Mouse (Mus musculus) hindbrain, embryonic 10.5 days (tissue): ENCODE data around the gene Prr22. TPM values are rescaled to one million over a fixed set of nuclear protein-coding genes. Genes with fewer than 3 reads are reported as not detected.

Experiments used
- DNase-seq: peaks from one replicate; pipeline ENCODE4 v3.0.0-alpha.2; 2017; ENCODE audit warnings: low spot score
- H3K27ac ChIP-seq: fragments of 300-500 bp; sonication (generic); 2 replicates; pipeline ENCODE4 v1.5.1; 2016; ENCODE audit warnings: mild to moderate bottlenecking, moderate library complexity
- H3K27me3 ChIP-seq: fragments of 300-500 bp; sonication (generic); 2 replicates; pipeline ENCODE4 v1.6.1; 2016; ENCODE audit warnings: mild to moderate bottlenecking; ENCODE audit not compliant: poor library complexity, insufficient read depth, severe bottlenecking
- H3K36me3 ChIP-seq: fragments of 300-500 bp; sonication (generic); 2 replicates; pipeline ENCODE4 v1.6.1; 2016; ENCODE audit warnings: mild to moderate bottlenecking, moderate library complexity
- H3K4me1 ChIP-seq: fragments of 300-500 bp; sonication (generic); replicated peaks from 2 replicates; pipeline ENCODE4 v1.6.1; 2016; ENCODE audit warnings: mild to moderate bottlenecking
- H3K4me3 ChIP-seq: fragments of 300-500 bp; sonication (generic); 2 replicates; pipeline ENCODE4 v1.5.1; 2016; ENCODE audit warnings: mild to moderate bottlenecking, moderate library complexity
- H3K9me3 ChIP-seq: fragments of 300-500 bp; sonication (generic); 2 replicates; pipeline ENCODE4 v1.6.1; 2016; ENCODE audit warnings: mild to moderate bottlenecking, moderate library complexity
- WGBS: fragments of 180-500 bp; shearing (Covaris S2); methylation state at CpG from one replicate; pipeline ENCODE4 v1.1.7; 2016; 5-methylcytosine and 5-hydroxymethylcytosine counted together
- polyA plus RNA-seq: library from polyadenylated mRNA; unstranded; fragments of >200 nt; fragmentation: Nextera tagmentation; extraction: Ambion mirVana; gene quantifications from 2 replicates; pipeline ENCODE4 v1.2.1, GENCODE M21; 2016

Gene Prr22
- polyA plus RNA-seq, 1 experiment from 2014 or later: 1.3 TPM

DNA sequence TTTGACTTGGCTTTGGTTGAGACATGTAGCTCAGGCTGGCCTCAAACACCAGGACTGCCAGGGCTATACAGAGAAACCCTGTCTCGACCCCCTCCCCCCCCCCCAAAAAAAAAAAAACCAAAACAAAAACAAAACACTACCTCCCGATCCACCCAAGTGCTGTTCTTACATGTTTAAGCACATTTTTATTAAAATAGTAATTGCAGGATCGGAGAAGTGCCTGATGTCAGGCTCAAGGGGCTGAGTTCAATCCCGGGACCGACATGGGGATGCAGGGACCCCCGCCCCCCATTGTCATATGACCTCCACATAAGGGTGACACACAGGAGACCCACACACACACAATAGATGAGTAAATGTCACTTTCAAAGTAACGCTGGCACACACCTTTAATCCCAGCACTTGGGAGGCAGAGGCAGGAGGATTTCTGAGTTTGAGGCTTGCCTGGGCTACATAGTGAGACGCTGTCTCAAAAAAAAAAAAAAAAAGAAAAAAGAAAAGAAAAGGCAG is 6.3 kb upstream of the Prr22 start:
- H3K4me3 ChIP-seq: peak overlapping the region; percentile 85
- H3K27ac ChIP-seq: no peak overlapping the region
- 80% methylated on average over 8 of the region's 8 CpGs for WGBS
- DNase-seq: no peak
- H3K36me3 ChIP-seq: peaks cover 25% of the 10 kb centered on the region
- H3K4me1 ChIP-seq: peaks cover 38% of the 10 kb centered on the region
- H3K9me3 ChIP-seq: 0 out of 2 replicates have a peak, but pooled peaks cover 3% of the 10 kb centered on the region
- H3K27me3 ChIP-seq: peaks cover 29% of the 10 kb centered on the region

DNA sequence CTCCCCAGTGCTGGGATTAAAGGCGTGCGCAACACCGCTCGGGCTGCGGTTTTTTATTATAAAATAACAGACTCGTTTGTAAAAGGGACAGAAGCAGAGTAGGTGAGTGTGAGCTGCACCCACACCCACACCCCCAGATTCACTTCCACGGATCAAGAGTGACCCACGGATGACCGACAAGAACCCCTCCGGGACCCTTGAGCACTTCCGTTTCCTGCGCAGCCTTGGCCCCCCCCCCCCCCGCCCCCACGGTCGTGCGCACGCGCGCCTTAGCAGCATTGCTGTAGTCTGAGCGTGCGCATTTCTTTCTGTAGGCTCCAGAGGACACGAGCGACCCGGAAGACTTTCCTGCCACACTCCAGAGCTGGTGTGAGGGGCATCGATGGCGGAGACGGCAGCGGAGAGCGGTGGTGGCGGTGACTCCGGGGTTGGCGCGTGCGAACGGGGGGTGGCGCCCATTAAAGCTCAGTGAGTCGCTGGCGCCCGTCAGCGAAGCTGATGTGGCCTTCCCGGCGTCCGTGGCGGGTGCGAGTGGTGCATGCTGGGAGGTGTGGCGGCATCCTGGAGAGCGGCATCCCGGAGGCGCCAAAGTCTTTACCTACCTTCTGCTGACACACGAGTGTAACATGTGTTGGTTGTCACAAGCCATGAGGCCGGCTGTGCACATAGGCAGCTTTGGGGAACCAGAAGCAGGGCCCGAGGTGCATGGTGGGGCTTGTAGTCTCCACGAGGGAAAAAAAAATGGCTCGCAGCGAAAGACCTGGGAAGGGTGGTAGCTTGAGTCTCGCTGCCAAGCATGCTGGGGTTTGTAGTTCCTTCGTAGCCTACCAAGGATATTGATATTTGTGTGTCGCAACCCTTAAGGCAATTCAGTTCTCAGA is 5.3 kb upstream of the Prr22 start, which contains the start of gene Dus3l:
Dus3l (plus strand) TSS at position 284 of the 881 bp plus-strand sequence.
- H3K9me3 ChIP-seq: no peaks in the 10 kb centered on the region
- peaks cover 34% of the 10 kb centered on the region for H3K36me3 ChIP-seq
- peaks cover 20% of the 10 kb centered on the region for H3K27me3 ChIP-seq
- peak within 1 kb of the TSS; percentile 85 for H3K4me3 ChIP-seq
- H3K27ac ChIP-seq: peak within 1 kb of the TSS; percentile 98
- H3K4me1 ChIP-seq: peaks cover 31% of the 10 kb centered on the region
- DNase-seq: peak; percentile 92
- 1% methylated on average over 58 of the region's 58 CpGs for WGBS

DNA sequence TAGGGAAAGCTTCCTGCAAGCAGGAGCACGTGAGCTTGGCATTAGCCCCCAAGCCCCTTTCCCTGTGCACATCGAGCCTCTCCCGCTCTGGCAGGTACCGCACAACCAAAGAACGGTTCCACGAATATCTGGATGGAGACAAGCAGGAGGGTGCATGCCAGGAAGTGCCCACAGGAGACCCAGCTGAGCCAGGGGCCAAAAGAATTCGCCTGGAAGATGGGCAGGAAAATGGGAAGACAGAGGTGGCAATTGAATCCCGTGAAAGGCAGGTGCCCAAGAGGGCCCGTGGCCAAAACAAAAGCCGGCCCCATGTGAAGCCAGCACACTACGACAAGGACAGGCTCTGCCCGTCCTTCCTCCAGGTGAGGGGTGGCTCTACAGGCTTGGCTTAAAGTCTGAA is 4.6 kb upstream of the Prr22 start:
- WGBS: 58% methylated on average over 12 of the region's 12 CpGs

DNA sequence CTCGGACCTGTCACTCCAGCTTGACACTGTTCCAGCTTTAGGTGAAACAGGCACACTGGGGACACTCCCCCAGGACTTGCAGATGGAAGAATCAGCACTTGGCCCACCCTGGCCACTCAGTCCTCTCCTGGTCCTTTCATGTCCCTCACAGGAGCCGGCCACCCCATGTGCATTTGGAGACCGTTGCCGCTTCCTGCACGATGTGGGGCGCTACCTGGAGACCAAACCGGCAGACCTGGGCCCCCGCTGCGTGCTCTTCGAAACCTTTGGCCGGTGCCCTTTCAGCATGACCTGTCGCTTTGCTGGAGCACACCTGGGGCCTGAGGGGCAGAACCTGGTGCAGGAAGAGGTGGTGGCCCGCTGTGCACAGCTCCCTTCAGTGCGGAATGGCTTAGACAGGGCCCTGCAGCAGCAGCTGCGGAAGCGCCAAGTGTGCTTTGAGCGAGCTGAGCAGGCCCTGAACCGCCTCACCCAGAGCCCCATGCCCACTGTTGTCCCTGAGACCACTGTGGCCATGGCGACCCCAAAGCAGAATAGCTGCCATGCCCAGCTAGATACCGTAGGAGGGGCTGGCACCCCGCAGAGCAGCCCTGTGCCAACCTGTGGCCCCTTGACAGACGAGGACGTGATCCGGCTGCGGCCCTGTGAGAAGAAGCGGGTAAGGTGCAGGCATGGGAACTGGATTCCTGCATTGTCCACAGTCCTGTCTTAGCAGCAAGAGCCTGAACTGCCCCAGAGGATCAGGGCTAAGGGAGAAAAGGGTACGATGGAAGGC is 3.2 kb upstream of the Prr22 start:
- no peak for DNase-seq
- WGBS: 94% methylated on average over 27 of the region's 27 CpGs
- Histone ChIP-seq H3K27ac (no peak overlapping the region), H3K4me1 (peaks cover 24% of the 10 kb centered on the region), H3K27me3 (no peaks in the 10 kb centered on the region), H3K36me3 (peaks cover 55% of the 10 kb centered on the region), H3K9me3 (no peaks in the 10 kb centered on the region), H3K4me3 (no peak overlapping the region)

More for the DNA sequence above, 4.6 kb upstream of the Prr22 start:
- Histone ChIP-seq H3K36me3 (peaks cover 41% of the 10 kb centered on the region), H3K4me1 (peaks cover 30% of the 10 kb centered on the region), H3K9me3 (no peaks in the 10 kb centered on the region), H3K27me3 (peaks cover 13% of the 10 kb centered on the region), H3K4me3 (peak overlapping the region; percentile 85), H3K27ac (peak overlapping the region; percentile 98)
- DNase-seq: no peak

DNA sequence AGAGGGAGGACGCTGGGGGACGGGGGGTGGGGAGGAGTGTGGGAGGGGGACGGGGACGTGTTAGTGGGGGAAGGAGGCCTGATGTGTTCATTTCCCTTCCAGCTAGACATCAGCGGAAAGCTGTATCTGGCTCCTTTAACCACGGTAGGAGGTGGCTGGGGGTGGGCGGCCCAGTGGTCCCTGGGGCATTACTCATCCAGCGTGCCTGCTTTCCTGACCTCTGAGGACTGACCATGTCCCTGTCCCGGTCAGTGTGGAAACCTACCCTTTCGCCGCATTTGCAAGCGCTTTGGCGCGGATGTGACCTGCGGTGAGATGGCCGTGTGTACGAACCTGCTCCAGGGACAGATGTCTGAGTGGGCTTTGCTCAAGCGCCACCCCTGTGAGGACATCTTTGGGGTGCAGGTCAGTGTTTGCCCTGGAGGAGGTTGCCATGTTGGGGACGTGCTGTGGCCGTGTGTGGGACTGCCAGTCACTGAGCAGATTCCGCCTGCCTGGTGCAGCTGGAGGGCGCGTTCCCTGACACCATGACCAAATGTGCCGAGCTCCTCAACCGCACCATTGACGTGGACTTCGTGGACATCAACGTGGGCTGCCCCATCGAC is 2.4 kb upstream of the Prr22 start:
- Histone ChIP-seq H3K4me1 (peaks cover 16% of the 10 kb centered on the region), H3K36me3 (peaks cover 58% of the 10 kb centered on the region)
- WGBS: 94% methylated on average over 29 of the region's 29 CpGs

DNA sequence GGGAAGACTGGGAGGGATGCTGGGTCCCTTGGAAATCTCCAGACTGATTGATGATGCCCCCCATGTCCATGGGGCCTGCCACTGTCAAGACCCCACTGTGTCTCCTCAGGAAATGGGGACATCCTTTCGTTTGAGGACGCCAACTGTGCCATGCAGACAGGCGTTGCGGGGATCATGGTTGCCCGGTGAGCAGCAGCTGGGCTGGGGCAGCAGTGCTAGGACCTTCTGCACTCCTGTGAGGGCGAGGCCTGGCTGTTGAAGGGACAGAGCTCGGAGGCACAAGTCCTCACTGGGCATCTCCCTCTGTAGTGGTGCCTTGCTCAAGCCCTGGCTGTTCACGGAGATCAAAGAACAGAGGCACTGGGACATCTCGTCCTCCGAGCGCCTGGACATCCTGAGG is 1.1 kb upstream of the Prr22 start:
- Histone ChIP-seq H3K27ac (no peak overlapping the region), H3K4me1 (peaks cover 7% of the 10 kb centered on the region), H3K36me3 (peaks cover 58% of the 10 kb centered on the region), H3K4me3 (no peak overlapping the region), H3K9me3 (no peaks in the 10 kb centered on the region), H3K27me3 (no peaks in the 10 kb centered on the region)
- 94% methylated on average over 11 of the region's 11 CpGs for WGBS
- DNase-seq: no peak

More for the DNA sequence above, 2.4 kb upstream of the Prr22 start:
- H3K4me3 ChIP-seq: no peak overlapping the region
- H3K9me3 ChIP-seq: no peaks in the 10 kb centered on the region
- no peaks in the 10 kb centered on the region for H3K27me3 ChIP-seq
- H3K27ac ChIP-seq: no peak overlapping the region
- no peak for DNase-seq

DNA sequence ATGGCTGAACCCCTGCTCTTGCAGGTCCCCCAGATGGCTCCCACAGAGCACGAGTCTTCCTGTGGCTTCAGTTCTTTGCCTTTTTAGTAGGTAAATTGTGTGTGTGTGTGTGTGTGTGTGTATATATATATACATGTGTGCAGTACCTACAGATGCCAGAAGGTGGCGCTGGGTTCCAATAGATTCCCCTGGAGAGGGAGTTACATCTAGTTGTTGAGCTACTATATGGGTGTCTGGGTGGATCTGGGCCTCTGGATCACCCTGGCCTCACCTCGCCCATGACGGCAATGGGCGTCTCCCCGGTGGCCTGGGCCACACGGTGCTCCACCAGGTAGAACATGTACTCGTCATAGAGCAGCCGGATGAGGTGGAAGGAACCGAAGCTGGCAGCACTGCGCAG is 7.5 kb downstream of the Prr22 start:
- WGBS: 94% methylated on average over 11 of the region's 11 CpGs
- DNase-seq: no peak
- H3K9me3 ChIP-seq: peaks cover 10% of the 10 kb centered on the region
- H3K36me3 ChIP-seq: peaks cover 70% of the 10 kb centered on the region
- peaks cover 17% of the 10 kb centered on the region for H3K4me1 ChIP-seq
- no peaks in the 10 kb centered on the region for H3K27me3 ChIP-seq
- H3K27ac ChIP-seq: no peak overlapping the region
- no peak overlapping the region for H3K4me3 ChIP-seq

DNA sequence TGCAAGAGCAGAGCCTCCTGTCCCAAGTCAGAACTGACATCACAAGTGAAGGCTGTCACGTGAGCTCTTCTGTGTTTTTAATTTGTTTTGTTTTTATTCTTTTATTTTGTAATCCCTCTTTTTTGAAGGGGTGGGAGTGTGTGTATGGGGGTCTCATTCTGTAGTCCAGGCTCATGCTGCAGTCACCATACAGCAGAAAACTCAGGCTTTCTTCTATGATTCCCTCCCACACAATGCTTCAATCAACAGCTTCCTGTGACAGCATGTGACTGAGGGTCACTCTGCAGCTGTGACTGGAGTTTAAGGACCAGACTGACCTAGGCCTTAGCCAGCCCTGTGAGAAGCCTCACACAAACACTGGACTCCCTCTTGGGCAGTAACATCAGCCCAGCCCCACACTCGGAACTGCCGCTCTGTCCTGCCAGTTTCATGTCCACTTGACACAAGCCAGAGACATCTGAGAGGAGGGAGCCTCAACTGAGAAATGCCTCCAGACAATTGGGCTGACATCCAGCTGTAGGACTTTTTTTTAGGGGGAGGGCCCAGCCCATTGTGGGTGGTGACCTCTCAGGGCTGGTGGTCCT is 8.8 kb downstream of the Prr22 start:
- Histone ChIP-seq H3K9me3 (peaks cover 10% of the 10 kb centered on the region), H3K4me1 (peaks cover 17% of the 10 kb centered on the region), H3K27me3 (no peaks in the 10 kb centered on the region), H3K4me3 (no peak overlapping the region), H3K36me3 (peaks cover 80% of the 10 kb centered on the region), H3K27ac (peak overlapping the region; percentile 2)
- WGBS: 40% methylated on average over 3 of the region's 3 CpGs
- peak; percentile 41 for DNase-seq

DNA sequence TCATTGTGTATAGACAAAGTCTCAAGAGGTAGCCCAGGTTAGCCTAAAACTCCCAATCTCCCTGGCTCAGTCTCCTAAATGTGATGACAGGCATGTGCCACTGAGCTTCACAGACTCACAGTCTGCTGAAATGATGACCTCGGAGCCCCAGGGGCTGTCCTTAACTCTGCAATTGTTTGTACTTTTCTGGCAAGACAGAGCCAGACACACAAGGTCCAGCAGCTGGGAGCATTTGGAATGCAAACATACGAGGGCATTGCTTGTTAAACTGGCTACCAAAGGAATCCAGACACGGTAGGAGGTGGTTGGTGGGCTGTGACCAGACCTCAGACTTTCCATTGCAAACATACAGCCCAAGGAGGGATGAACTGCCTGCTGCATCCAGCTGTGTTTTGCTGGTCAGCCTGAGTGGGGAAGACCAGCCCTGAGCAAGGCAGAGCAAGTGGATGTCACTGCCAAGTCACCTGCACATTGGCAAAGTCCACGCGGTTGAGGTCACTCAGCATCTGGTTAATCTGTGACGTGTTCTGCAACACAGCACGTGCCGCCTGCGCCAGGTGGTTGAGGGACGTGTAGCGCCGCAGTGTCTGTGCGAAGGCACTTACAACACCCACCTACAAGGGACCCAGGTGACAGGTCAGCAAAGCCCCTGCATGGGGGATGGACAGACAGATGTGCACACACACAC is 10.4 kb downstream of the Prr22 start:
- 83% methylated on average over 13 of the region's 13 CpGs for WGBS
- peaks cover 89% of the 10 kb centered on the region for H3K36me3 ChIP-seq
- H3K9me3 ChIP-seq: peaks cover 10% of the 10 kb centered on the region

DNA sequence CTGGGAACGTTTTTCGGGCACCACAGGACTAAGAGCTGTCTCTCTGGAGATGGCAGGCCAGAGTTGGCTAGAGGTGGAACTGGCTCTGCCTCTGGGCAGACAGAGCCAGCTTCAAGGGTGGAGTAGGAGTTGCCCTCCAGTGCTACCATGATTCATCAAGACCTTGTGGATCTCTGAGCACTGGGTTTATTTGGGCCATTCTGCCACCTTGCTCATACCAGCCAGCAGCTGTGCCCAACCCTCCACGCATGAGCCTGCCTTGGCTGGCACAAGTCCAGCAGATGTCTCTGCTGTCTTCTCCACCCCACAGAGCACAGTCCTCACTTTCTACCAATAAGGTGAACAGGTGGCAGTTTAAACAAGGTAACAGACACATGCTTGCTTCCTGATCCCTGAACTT is 18.8 kb downstream of the Prr22 start:
- Histone ChIP-seq H3K27ac (no peak overlapping the region), H3K36me3 (peaks cover 42% of the 10 kb centered on the region), H3K4me3 (no peak overlapping the region), H3K4me1 (0 out of 2 replicates have a peak, but pooled peaks cover 5% of the 10 kb centered on the region), H3K9me3 (no peaks in the 10 kb centered on the region), H3K27me3 (no peaks in the 10 kb centered on the region)
- 90% methylated on average over 3 of the region's 3 CpGs for WGBS
- DNase-seq: no peak

More for the DNA sequence above, 10.4 kb downstream of the Prr22 start:
- no peak for DNase-seq
- Histone ChIP-seq H3K27ac (no peak overlapping the region; the same call in 1 of the 2 replicates), H3K4me1 (peaks cover 17% of the 10 kb centered on the region), H3K4me3 (no peak overlapping the region), H3K27me3 (no peaks in the 10 kb centered on the region)

DNA sequence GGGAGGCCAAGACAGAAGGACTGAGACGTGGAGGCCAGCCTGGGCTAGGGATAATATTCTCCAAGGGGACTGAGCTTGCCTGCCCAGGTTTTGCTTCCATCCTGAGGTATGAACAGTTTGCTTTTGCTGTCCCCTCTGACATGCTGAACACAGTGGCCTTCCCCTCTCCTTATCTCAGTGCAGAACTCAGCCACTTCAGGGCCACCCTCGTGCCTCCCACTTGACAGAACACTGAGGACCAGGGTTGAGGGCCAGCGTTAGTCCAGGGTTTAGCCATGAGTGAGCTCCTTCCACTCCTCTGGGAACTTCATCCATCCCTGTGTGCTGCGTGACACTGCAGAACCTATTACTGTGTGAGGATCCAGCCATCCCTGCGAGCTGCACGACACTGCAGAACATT is 19.2 kb downstream of the Prr22 start:
- 90% methylated on average over 6 of the region's 6 CpGs for WGBS
- Histone ChIP-seq H3K27ac (no peak overlapping the region), H3K36me3 (peaks cover 38% of the 10 kb centered on the region), H3K4me3 (no peak overlapping the region), H3K9me3 (no peaks in the 10 kb centered on the region), H3K27me3 (no peaks in the 10 kb centered on the region), H3K4me1 (0 out of 2 replicates have a peak, but pooled peaks cover 5% of the 10 kb centered on the region)
- DNase-seq: no peak

DNA sequence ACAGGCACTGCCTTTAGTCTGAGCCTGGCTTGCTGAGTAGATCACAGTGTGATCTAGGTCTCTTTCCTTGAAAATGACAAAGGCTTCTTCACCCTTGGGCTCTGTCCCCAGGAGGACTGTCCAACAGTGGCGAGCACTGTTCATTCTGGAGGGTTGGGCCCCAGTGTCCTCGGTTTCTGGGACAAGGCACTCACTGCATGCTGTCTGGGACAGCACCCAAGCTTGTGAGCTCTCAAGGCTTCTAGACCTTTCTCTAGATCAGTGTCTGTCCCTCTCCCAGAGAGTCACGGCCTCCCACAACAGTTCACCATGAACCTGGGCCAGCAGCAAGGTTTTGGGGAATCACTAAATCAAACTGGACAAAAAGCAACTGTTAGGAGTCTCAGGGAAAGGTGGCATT is 22.5 kb downstream of the Prr22 start:
- Histone ChIP-seq H3K27me3 (no peaks in the 10 kb centered on the region), H3K9me3 (no peaks in the 10 kb centered on the region), H3K27ac (no peak overlapping the region), H3K4me3 (no peak overlapping the region), H3K4me1 (0 out of 2 replicates have a peak, but pooled peaks cover 5% of the 10 kb centered on the region), H3K36me3 (peaks cover 18% of the 10 kb centered on the region; the same call in 1 of the 2 replicates)
- WGBS: 87% methylated on average over 3 of the region's 3 CpGs
- DNase-seq: no peak
